Mouse (Mus musculus) limb, embryonic 13.5 days (tissue): ENCODE data around the gene Selenon. TPM values are rescaled to one million over a fixed set of nuclear protein-coding genes. Genes with fewer than 3 reads are reported as not detected.

ENCODE experiments used
- microRNA-seq: library from miRNA; unstranded; fragments of <30 nt; microRNA quantifications from one replicate; pipeline ENCODE4, GENCODE M21; 2016
- polyA plus RNA-seq: library from polyadenylated mRNA; unstranded; fragments of >200 nt; fragmentation: Nextera tagmentation; extraction: Ambion mirVana; gene quantifications from 2 replicates; pipeline ENCODE4 v1.2.1, GENCODE M21; 2015

Gene Selenon
- polyA plus RNA-seq, 1 experiment from 2014 or later: 15.2 TPM

Small RNAs within 50 kb of the gene (microRNA-seq; reads per million reads assigned to microRNA genes)
- gene Mir6403: not detected

Other genes starting within 250 kb of the Selenon start
- 5.3 and 6.2 TPM in 2 replicates for gene Trim63, start 237.0 kb downstream of the Selenon start, polyA plus RNA-seq
- gene Slc30a2, start 209.0 kb downstream of the Selenon start, polyA plus RNA-seq: 0.18 and 0.24 TPM in 2 replicates
- gene Extl1, start 168.3 kb downstream of the Selenon start, polyA plus RNA-seq: 8.3 and 9.2 TPM in 2 replicates
- 11.3 and 12.9 TPM in 2 replicates for gene Pafah2, start 155.8 kb downstream of the Selenon start, polyA plus RNA-seq
- gene Stmn1, start 83.8 kb downstream of the Selenon start, polyA plus RNA-seq: 1,889 and 1,921 TPM in 2 replicates
- 3.7 and 4.1 TPM in 2 replicates for gene Paqr7, start 55.5 kb downstream of the Selenon start, polyA plus RNA-seq
- gene Aunip, start 41.2 kb downstream of the Selenon start, polyA plus RNA-seq: 10.6 and 10.8 TPM in 2 replicates
- gene Mtfr1l, start 16.8 kb downstream of the Selenon start, polyA plus RNA-seq: 131 and 132 TPM in 2 replicates
- gene Man1c1, start 152.1 kb upstream of the Selenon start, polyA plus RNA-seq: 2.9 and 3.5 TPM in 2 replicates
- gene Ldlrap1, start 215.9 kb upstream of the Selenon start, polyA plus RNA-seq: 22.0 and 24.5 TPM in 2 replicates